Mouse (Mus musculus) small intestine, adult 2 months (tissue): ENCODE data around the gene Emx2. TPM values are rescaled to one million over a fixed set of nuclear protein-coding genes. Genes with fewer than 3 reads are reported as not detected.

ENCODE experiments used
- H3K27ac ChIP-seq: fragments of 200-500 bp; 2 replicates; pipeline ENCODE4 v1.5.1; 2012; ENCODE audit warnings: low read depth, low read length, control low read depth, inconsistent platforms; ENCODE audit not compliant: insufficient read depth
- H3K27me3 ChIP-seq: fragments of 200-500 bp; 2 replicates; pipeline ENCODE4 v1.6.1; 2012; ENCODE audit warnings: mild to moderate bottlenecking, moderate library complexity, low read length, inconsistent platforms; ENCODE audit not compliant: control insufficient read depth, insufficient read depth
- H3K36me3 ChIP-seq: fragments of 200-500 bp; 2 replicates; pipeline ENCODE4 v1.6.1; 2012; ENCODE audit warnings: mild to moderate bottlenecking, low read length, control low read depth, inconsistent platforms; ENCODE audit not compliant: control insufficient read depth, insufficient read depth
- H3K4me1 ChIP-seq: fragments of 200-500 bp; 2 replicates; pipeline ENCODE4 v1.6.1; 2012; ENCODE audit warnings: low read length, inconsistent platforms, mixed read lengths; ENCODE audit not compliant: control insufficient read depth, insufficient read depth, insufficient read length
- H3K4me3 ChIP-seq: fragments of 200-500 bp; 2 replicates; pipeline ENCODE4 v1.5.1; 2012; ENCODE audit warnings: low read depth, mild to moderate bottlenecking, control low read depth, inconsistent platforms, low read length, moderate library complexity
- CTCF ChIP-seq: fragments of 200-500 bp; IDR thresholded peaks from 2 replicates; pipeline ENCODE4 v1.5.1; 2012; ENCODE audit warnings: low read depth, mild to moderate bottlenecking, control low read depth, inconsistent platforms, low read length, moderate library complexity, mixed read lengths; ENCODE audit not compliant: insufficient replicate concordance, insufficient read length; ENCODE audit errors: extremely low read depth
- POLR2A ChIP-seq: fragments of 200-500 bp; IDR thresholded peaks from 2 replicates; pipeline ENCODE4 v1.6.1; 2012; ENCODE audit warnings: low read depth, mild to moderate bottlenecking, control low read depth, inconsistent platforms, low read length, moderate library complexity
- WGBS: fragments of 180-500 bp; shearing (Covaris S2); methylation state at CpG from one replicate; pipeline ENCODE4 v1.1.7; 2018; 5-methylcytosine and 5-hydroxymethylcytosine counted together
- polyA plus RNA-seq: library from polyadenylated mRNA; depleted of rRNA; stranded (reverse); fragments of >200 nt; gene quantifications from 2 replicates; pipeline ENCODE4 v1.2.3, GENCODE M21; 2012

Emx2 gene
- polyA plus RNA-seq, 1 experiment: not detected

DNA sequence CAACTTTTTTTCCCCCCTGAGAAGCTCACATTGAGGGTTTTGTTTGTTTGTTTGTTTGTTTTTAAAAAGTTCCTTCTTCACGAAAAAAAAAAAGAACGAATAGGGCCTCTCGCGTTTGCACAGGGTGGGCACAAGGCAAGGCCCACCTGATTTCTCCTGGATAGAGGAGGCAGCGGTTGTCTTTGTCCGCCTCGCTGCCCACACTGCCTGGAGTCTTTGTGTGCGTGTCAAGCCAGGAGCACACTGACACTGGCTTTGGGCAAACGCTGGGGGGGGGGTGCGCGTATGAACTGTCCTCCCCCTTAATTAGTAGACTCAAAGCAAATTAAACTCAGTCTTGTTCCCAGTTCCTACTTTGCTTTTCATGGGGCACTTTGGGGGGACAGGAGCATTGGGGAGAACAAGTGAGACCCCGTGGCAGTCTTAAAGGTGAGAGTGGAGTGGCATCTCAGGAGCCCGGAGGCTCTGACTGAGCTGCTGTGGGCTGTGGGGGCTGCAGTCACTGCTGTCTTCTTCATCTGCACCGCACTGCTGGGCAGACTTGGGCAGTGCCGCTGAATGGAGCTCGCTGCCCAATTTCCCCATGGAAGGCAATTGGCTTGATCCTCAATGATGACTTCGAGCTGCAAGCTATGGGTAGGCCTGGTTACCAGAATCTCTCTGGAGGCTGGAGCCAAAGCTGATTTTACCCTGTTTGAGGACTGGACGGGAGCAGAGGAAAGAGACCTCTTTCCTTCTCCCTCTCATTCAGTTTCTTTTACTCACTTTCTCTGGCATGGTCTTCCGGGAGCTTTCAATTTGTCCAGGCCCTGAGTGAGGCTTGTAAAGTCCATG lies 4.5 kb downstream of the Emx2 start:
- TF ChIP-seq POLR2A (no peak), CTCF (no peak)
- Histone ChIP-seq H3K27me3 (peaks cover 80% of the 10 kb centered on the region), H3K4me3 (no peak overlapping the region), H3K36me3 (no peaks in the 10 kb centered on the region), H3K4me1 (no peaks in the 10 kb centered on the region; the same call in 1 of the 2 replicates), H3K27ac (no peak overlapping the region)
- WGBS: 14% methylated on average over 19 of the region's 19 CpGs

GRCm38 (mm10) chr19:59463842-59464443 lies 5.8 kb downstream of the Emx2 start:
- Histone ChIP-seq H3K27ac (no peak overlapping the region), H3K27me3 (peaks cover 79% of the 10 kb centered on the region), H3K4me3 (no peak overlapping the region), H3K36me3 (no peaks in the 10 kb centered on the region), H3K4me1 (no peaks in the 10 kb centered on the region; the same call in 1 of the 2 replicates)
- TF ChIP-seq POLR2A (no peak), CTCF (no peak)
- WGBS: 8% methylated on average over 19 of the region's 19 CpGs

GRCm38 (mm10) chr19:59465281-59465680 lies 7.1 kb downstream of the Emx2 start:
- Histone ChIP-seq H3K4me3 (no peak overlapping the region), H3K27ac (no peak overlapping the region), H3K27me3 (peaks cover 80% of the 10 kb centered on the region), H3K36me3 (no peaks in the 10 kb centered on the region), H3K4me1 (no peaks in the 10 kb centered on the region)
- TF ChIP-seq POLR2A (no peak), CTCF (no peak)
- WGBS: 11% methylated on average over 2 of the region's 2 CpGs

GRCm38 (mm10) chr19:59465751-59466410 lies 7.7 kb downstream of the Emx2 start:
- no peaks in the 10 kb centered on the region for H3K36me3 ChIP-seq
- peaks cover 80% of the 10 kb centered on the region for H3K27me3 ChIP-seq
- TF ChIP-seq CTCF: no peak
- no peak for TF ChIP-seq POLR2A
- 6% methylated on average over 10 of the region's 10 CpGs for whole genome bisulfite sequencing
- no peaks in the 10 kb centered on the region for H3K4me1 ChIP-seq
- no peak overlapping the region for H3K4me3 ChIP-seq
- no peak overlapping the region for H3K27ac ChIP-seq

GRCm38 (mm10) chr19:59466417-59466937 lies 8.3 kb downstream of the Emx2 start:
- no peaks in the 10 kb centered on the region for H3K36me3 ChIP-seq
- peaks cover 81% of the 10 kb centered on the region for H3K27me3 ChIP-seq
- H3K4me3 ChIP-seq: no peak overlapping the region
- H3K4me1 ChIP-seq: no peaks in the 10 kb centered on the region
- H3K27ac ChIP-seq: no peak overlapping the region
- TF ChIP-seq POLR2A: no peak
- TF ChIP-seq CTCF: no peak
- WGBS: 4% methylated on average over 6 of the region's 6 CpGs

GRCm38 (mm10) chr19:59467016-59467412 lies 8.8 kb downstream of the Emx2 start:
- 2% methylated on average over 19 of the region's 19 CpGs for WGBS
- Histone ChIP-seq H3K27ac (no peak overlapping the region), H3K4me3 (no peak overlapping the region), H3K36me3 (no peaks in the 10 kb centered on the region), H3K4me1 (no peaks in the 10 kb centered on the region), H3K27me3 (peaks cover 80% of the 10 kb centered on the region)
- TF ChIP-seq CTCF: no peak
- no peak for TF ChIP-seq POLR2A
